Mouse (Mus musculus) C2C12 (cell line): ENCODE results near the gene Aldh1l1.

Source experiments
- CTCF ChIP-seq: IDR thresholded peaks from one replicate; pipeline ENCODE4 v1.5.1; 2011; ENCODE audit not compliant: control insufficient read depth, insufficient read depth, insufficient read length
- MAX ChIP-seq: IDR thresholded peaks from one replicate; pipeline ENCODE4 v1.6.1; 2011; ENCODE audit warnings: mild to moderate bottlenecking, control low read depth
- USF1 ChIP-seq: IDR thresholded peaks from one replicate; pipeline ENCODE4 v1.6.1; 2011; ENCODE audit warnings: low read depth, mild to moderate bottlenecking, control low read depth, moderate library complexity

DNA sequence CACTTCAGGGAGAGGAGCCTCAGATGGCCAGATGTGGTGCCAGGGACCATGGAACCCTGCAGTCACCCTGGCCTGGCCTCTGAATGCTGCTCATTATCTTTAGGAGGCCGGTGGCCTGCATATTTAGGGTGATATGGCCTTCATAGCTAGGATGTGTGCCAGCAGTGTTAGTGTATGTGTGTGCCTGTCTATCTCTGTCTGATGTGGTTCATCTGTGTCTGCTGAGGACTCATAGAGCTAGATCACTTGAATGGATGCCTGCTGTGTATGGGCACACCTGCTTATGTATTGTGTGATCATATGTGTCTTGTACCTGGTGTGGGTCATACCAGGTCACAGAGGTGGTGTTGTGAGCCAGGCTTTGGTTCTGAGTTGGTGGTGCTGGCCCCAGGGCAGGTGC, 18.0 kb upstream of the Aldh1l1 start:
- TF ChIP-seq CTCF, result no peak
- no peak for TF ChIP-seq MAX
- TF ChIP-seq USF1, result no peak
